Mouse (Mus musculus) splenic B cell, adult 2 months (primary cell): Measurements from ENCODE around the gene Odf3l2.

Experiments used
- DNase-seq: peaks from one replicate; pipeline ENCODE4 v3.0.0-alpha.2; 2011; ENCODE audit warnings: low read depth, low spot score
- H3K27me3 ChIP-seq: 2 replicates; pipeline ENCODE4 v1.6.1; 2012; ENCODE audit warnings: mild to moderate bottlenecking, low read length, moderate library complexity, mixed read lengths; ENCODE audit not compliant: control insufficient read depth, poor library complexity, insufficient read depth, severe bottlenecking
- H3K36me3 ChIP-seq: 2 replicates; pipeline ENCODE4 v1.6.1; 2012; ENCODE audit warnings: mild to moderate bottlenecking, low read length, moderate library complexity, mixed read lengths; ENCODE audit not compliant: control insufficient read depth, poor library complexity, insufficient read depth, severe bottlenecking

The Odf3l2 gene

GRCm38 (mm10) chr10:79661861-79662260 is 16.3 kb upstream of the Odf3l2 start:
- no peak for DNase-seq
- H3K36me3 ChIP-seq: no peaks in the 10 kb centered on the region
- H3K27me3 ChIP-seq: no peaks in the 10 kb centered on the region

- Histone ChIP-seq H3K27me3 (no peaks in the 10 kb centered on the region; the same call in 1 of the 2 replicates), H3K36me3 (no peaks in the 10 kb centered on the region)
- DNase-seq: peak; percentile 30
Observed at GRCm38 (mm10) chr10:79660298-79660697, 14.8 kb upstream of the Odf3l2 start.

GRCm38 (mm10) chr10:79658829-79659228 is 13.3 kb upstream of the Odf3l2 start:
- peak; percentile 47 for DNase-seq
- H3K27me3 ChIP-seq: no peaks in the 10 kb centered on the region; the same call in 1 of the 2 replicates
- no peaks in the 10 kb centered on the region for H3K36me3 ChIP-seq

DNA sequence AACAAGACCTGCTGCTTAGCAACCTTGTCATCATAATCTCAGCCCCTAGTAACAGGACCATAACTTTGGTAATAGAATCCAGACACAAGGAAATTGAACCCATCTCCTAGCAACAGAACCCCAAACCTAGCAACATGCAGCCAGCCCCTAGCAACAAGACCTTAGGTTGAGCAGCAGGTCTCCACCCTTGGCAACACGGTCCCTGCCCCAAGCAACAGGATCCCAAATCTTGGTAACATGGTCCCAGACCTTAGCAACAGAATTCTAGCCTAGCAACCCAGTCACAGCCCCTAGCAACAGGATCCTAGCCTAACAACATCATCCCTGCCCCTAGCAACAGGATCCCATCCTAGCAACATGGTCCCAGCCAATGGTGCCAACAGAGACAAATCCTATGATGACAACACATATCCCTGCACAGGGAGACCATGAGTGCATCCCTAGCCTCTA is 9.4 kb upstream of the Odf3l2 start:
- DNase-seq: no peak
- Histone ChIP-seq H3K36me3 (no peaks in the 10 kb centered on the region), H3K27me3 (no peaks in the 10 kb centered on the region; the same call in 1 of the 2 replicates)

- H3K36me3 ChIP-seq: no peaks in the 10 kb centered on the region
- no peak for DNase-seq
- H3K27me3 ChIP-seq: no peaks in the 10 kb centered on the region; the same call in 1 of the 2 replicates
Observed at GRCm38 (mm10) chr10:79652789-79653188, 7.3 kb upstream of the Odf3l2 start.

- DNase-seq: peak; percentile 85
- Histone ChIP-seq H3K27me3 (no peaks in the 10 kb centered on the region), H3K36me3 (no peaks in the 10 kb centered on the region)
Observed at GRCm38 (mm10) chr10:79649070-79649751, 3.7 kb upstream of the Odf3l2 start.

DNA sequence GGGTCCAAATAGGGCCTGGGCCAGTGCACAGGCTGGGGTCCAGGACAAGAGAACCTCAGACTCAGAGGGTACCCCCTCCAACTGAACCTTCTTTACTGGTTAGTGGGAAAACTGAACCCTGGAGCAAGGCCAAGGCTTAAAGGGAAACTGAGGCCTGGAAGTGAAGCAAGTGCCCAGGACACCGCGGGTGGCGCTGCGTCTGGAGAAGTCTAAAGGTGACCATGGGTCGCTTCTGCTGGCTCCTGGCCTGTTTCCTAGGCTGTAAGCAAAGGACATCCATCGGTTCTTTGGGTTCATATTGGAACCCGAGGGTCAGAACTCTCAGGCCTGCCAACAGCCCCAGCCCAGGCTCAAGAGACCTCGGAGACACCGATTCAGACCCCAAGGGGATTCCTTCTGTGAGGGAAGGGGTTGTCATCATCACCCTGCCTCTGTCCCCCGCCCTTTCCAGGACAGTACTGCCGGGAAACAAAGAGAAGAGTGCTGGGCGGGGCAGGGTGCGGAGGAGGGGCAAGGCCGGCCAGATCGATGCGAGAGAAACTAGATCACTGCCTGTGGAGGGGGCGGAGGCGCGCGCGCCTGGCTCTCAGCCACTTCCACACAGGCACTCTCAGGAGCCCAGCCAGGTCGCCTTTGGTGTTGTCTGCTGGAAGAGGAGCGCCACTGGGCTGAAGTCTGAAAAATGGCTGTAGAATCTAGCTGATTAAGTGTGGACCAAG is 6.9 kb downstream of the Odf3l2 start:
- no peak for DNase-seq
- Histone ChIP-seq H3K27me3 (no peaks in the 10 kb centered on the region; the same call in 1 of the 2 replicates), H3K36me3 (no peaks in the 10 kb centered on the region)

GRCm38 (mm10) chr10:79637128-79638110 is 8.1 kb downstream of the Odf3l2 start, which contains the start of gene Shc2:
TSS of gene Shc2 (minus strand) at chr10:79637918.
- no peak for DNase-seq
- Histone ChIP-seq H3K36me3 (no peaks in the 10 kb centered on the region), H3K27me3 (no peaks in the 10 kb centered on the region; the same call in 1 of the 2 replicates)

GRCm38 (mm10) chr10:79636287-79636686 is 9.3 kb downstream of the Odf3l2 start:
- Histone ChIP-seq H3K27me3 (no peaks in the 10 kb centered on the region; the same call in 1 of the 2 replicates), H3K36me3 (no peaks in the 10 kb centered on the region)
- DNase-seq: no peak

DNA sequence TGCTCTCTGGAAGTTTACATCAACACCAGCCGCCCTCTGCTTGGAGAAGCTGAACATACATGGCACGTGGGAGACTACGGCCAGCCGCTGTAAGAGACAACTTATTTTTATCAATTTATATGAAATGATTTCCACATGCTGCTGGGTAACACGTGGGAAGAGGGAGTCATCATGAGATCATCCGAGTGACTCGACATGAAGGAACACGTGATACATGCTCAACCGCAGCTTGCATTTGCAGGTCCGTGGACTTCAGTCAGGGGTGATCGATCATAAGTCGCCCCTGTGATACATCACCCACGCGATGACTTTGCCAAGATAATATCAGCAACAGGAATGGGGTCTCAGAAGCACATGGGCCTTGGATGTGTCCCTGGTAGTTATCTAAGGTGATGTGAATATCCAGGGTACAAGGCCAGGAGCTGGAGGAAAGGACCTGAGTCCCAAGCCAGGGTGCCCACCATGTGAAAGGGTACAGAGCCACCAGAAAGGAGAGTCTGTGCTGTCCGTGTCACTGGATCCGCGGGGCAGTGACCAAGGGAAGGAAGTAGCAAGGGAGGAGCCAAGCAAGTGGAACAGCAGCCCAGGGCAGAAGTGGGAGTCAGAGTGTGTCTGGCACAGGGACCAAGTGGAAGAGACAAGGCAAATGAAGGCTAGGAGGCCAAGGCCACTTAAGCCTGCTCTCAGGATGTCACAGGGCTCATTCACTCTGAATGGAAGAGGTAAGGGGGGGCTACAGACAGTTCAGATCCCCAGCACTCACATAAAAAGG is 12.3 kb downstream of the Odf3l2 start:
- DNase-seq: no peak
- no peaks in the 10 kb centered on the region; the same call in 1 of the 2 replicates for H3K27me3 ChIP-seq

DNA sequence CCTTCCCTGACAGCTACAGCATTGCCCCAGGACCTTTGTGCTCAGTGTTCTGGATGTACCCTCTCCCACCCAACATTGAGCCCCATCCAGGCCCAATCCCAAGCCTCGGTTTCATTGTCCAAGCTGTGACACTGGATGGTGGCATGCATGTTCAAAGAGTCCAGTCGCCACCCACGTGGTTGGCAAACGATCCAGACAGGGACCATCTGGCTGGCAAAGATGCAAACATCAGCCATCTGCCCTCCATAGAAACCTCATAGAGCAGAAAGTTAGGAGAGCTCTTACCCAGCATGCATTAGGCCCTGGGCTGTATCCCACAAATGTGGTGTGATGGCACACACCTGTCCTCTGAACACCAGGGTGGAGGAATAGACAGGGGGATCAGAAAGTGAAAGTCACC is 14.1 kb downstream of the Odf3l2 start:
- no peak for DNase-seq
- Histone ChIP-seq H3K36me3 (no peaks in the 10 kb centered on the region), H3K27me3 (no peaks in the 10 kb centered on the region; the same call in 1 of the 2 replicates)

More for the DNA sequence above, 12.3 kb downstream of the Odf3l2 start:
- no peaks in the 10 kb centered on the region for H3K36me3 ChIP-seq

DNA sequence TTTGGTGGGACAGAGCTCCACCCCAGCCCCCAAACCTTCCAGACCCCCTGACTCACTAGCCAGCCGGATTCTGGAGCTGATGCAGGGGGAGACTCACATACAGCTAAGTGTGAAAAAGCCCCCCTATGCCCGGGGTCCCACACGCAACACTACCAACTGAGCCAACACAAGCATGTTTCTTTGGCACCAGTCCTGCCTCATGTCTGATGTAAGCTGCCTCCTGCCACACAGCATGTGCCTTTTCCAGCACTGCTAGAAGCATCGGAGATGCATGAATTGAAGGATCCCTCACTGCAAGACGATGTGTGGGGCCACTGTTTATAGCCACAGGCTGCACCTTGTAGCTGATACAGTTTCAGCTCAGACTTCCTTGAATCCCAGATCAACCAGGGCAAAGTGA is 17.2 kb downstream of the Odf3l2 start:
- no peak for DNase-seq
- no peaks in the 10 kb centered on the region for H3K36me3 ChIP-seq
- no peaks in the 10 kb centered on the region for H3K27me3 ChIP-seq

DNA sequence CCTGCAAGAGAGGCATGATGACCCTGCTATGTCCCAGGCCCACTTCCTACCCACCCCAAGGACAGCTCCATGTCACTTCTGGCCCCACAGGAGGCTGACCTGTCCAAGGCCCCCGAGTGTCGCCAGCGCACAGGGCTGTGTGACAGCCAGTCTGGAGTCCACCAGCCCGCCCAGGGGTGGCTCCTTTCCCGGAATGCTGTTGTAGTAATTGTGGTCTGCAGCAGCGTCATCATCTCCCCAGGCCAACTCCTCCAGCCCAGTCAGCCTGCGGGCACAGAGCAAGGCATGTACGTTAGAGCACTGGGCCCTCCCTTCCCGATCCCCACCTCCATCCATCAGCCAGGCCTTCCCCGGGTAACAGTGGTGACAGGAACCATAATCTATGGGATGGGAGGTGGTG is 19.4 kb downstream of the Odf3l2 start:
- Histone ChIP-seq H3K27me3 (no peaks in the 10 kb centered on the region; the same call in 1 of the 2 replicates), H3K36me3 (no peaks in the 10 kb centered on the region)
- no peak for DNase-seq

- no peak for DNase-seq
- Histone ChIP-seq H3K27me3 (no peaks in the 10 kb centered on the region; the same call in 1 of the 2 replicates), H3K36me3 (no peaks in the 10 kb centered on the region)
Observed at GRCm38 (mm10) chr10:79625398-79625797, 20.1 kb downstream of the Odf3l2 start.
